ENCODE assay signal across 10 mouse cellular contexts in the genomic region with DNA sequence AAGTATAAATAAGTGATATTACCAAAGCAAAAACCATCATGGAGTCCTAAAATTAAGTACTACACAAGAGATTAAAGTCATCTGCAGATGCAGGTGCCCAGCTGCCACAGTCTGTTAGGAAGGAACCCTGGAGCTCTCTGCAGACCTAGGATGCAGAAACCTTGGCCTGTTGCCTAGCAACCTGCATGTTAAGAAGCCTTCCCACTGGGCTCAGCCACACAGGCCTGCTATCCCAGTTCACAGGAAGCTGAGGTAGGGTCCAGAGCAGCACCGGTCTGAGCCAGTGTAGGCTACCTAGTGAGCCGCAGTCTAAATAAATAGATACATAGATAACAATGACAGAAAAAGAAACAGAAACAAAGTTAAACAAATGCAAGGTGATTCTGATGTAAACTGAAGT. TPM values are rescaled to one million over a fixed set of nuclear protein-coding genes. Genes with fewer than 3 reads are reported as not detected.
DNase-seq lines count a peak whose midpoint lies in the region; ATAC-seq and TF ChIP-seq lines count a peak whose summit lies in the region.
"Had no signal": no experiment of that assay in that cellular context is flagged by ENCODE, and none has a peak within 500 bp of the region (broad histone marks: within the 10 kb centered on the region; RNA-seq: fewer than 3 reads in every experiment).

No protein-coding gene starts in this region.

- no peaks in the 10 kb centered on the region for H3K9me3 ChIP-seq in embryonic facial prominence, embryonic 10.5 days
- H3K9me3 ChIP-seq in hindbrain, postnatal 0 days (ENCODE audit: low read length) = no peaks in the 10 kb centered on the region
- H3K9me3 ChIP-seq in neural tube, embryonic 12.5 days = no peaks in the 10 kb centered on the region; the same call in 1 of the 2 replicates
- H3K9me3 ChIP-seq in heart, embryonic 12.5 days (replicated peaks) = peaks cover 7% of the 10 kb centered on the region
- H3K9me3 ChIP-seq in liver, postnatal 0 days (ENCODE audit: low read length) = peaks cover 4% of the 10 kb centered on the region; the same call in 1 of the 2 replicates
- H3K9me3 ChIP-seq: embryonic facial prominence, embryonic 13.5 days had no signal

- no peak overlapping the region for H3K4me3 ChIP-seq in embryonic facial prominence, embryonic 10.5 days
- H3K4me3 ChIP-seq in hindbrain, postnatal 0 days (ENCODE audit: low read length) = no peak overlapping the region
- H3K4me3 ChIP-seq in neural tube, embryonic 12.5 days = no peak overlapping the region
- no peak overlapping the region for H3K4me3 ChIP-seq in heart, embryonic 12.5 days
- no peak overlapping the region for H3K4me3 ChIP-seq in liver, postnatal 0 days (ENCODE audit: low read depth, low read length)
- H3K4me3 ChIP-seq: embryonic facial prominence, embryonic 13.5 days had no signal

- peak; percentile 88 for DNase-seq in R1 (ENCODE audit: low read depth, low spot score)
- peak; percentile 40 for DNase-seq in embryonic facial prominence, embryonic 10.5 days (ENCODE audit: low spot score)
- DNase-seq in hindbrain, postnatal 0 days (ENCODE audit: low spot score) = peak; percentile 85
- DNase-seq in lung, postnatal 10 days = no peak
- DNase-seq in urinary bladder, postnatal 25 days (ENCODE audit: low spot score) = no peak
- DNase-seq in liver, postnatal 0 days = no peak

- no peak overlapping the region for H3K4me2 ChIP-seq in hindbrain, postnatal 0 days (ENCODE audit: low read depth, low read length)
- no peak overlapping the region for H3K4me2 ChIP-seq in neural tube, embryonic 12.5 days (replicated peaks)
- H3K4me2 ChIP-seq in heart, embryonic 12.5 days = no peak overlapping the region
- H3K4me2 ChIP-seq in liver, postnatal 0 days (ENCODE audit: low read depth, low read length) = no peak overlapping the region
- H3K4me2 ChIP-seq: embryonic facial prominence, embryonic 13.5 days had no signal

- ATAC-seq in hindbrain, postnatal 0 days = peak; percentile 82
- peak; percentile 96 for ATAC-seq in neural tube, embryonic 12.5 days (ENCODE audit: low FRiP score, low read depth)
- ATAC-seq in heart, embryonic 12.5 days (ENCODE audit: insufficient number of reproducible peaks, low FRiP score) = no peak
- no peak for ATAC-seq in liver, postnatal 0 days

- peaks cover 6% of the 10 kb centered on the region for H3K36me3 ChIP-seq in embryonic facial prominence, embryonic 10.5 days (replicated peaks)
- H3K36me3 ChIP-seq in hindbrain, postnatal 0 days (ENCODE audit: insufficient read depth, low read length) = peaks cover 7% of the 10 kb centered on the region; the same call in 1 of the 2 replicates
- H3K36me3 ChIP-seq in neural tube, embryonic 12.5 days = no peaks in the 10 kb centered on the region
- no peaks in the 10 kb centered on the region; the same call in 1 of the 2 replicates for H3K36me3 ChIP-seq in heart, embryonic 12.5 days
- no peaks in the 10 kb centered on the region for H3K36me3 ChIP-seq in liver, postnatal 0 days (replicated peaks; ENCODE audit: insufficient read depth, low read length)

- H3K27ac ChIP-seq in embryonic facial prominence, embryonic 10.5 days (replicated peaks) = no peak overlapping the region
- peak overlapping the region; percentile 16; the same call in 1 of the 2 replicates for H3K27ac ChIP-seq in hindbrain, postnatal 0 days
- H3K27ac ChIP-seq in neural tube, embryonic 12.5 days = no peak overlapping the region
- H3K27ac ChIP-seq in heart, embryonic 12.5 days (ENCODE audit: poor library complexity, severe bottlenecking) = no peak overlapping the region
- no peak overlapping the region for H3K27ac ChIP-seq in liver, postnatal 0 days (ENCODE audit: low read depth)
- H3K27ac ChIP-seq: embryonic facial prominence, embryonic 13.5 days; liver, embryonic 14.5 days had no signal

- no peak for TF ChIP-seq EP300 in liver, postnatal 0 days (IDR thresholded peaks at IDR 0.05; ENCODE audit: low read depth)

- TF ChIP-seq CTCF in hindbrain, postnatal 0 days (IDR thresholded peaks at IDR 0.05; ENCODE audit: low read depth) = no peak
- TF ChIP-seq CTCF in liver, postnatal 0 days (IDR thresholded peaks at IDR 0.05; ENCODE audit: low read depth) = no peak

- no peaks in the 10 kb centered on the region for H3K27me3 ChIP-seq in embryonic facial prominence, embryonic 10.5 days (replicated peaks; ENCODE audit: low read depth, poor library complexity, severe bottlenecking)
- no peaks in the 10 kb centered on the region for H3K27me3 ChIP-seq in hindbrain, postnatal 0 days (ENCODE audit: insufficient read depth, low read length)
- H3K27me3 ChIP-seq in neural tube, embryonic 12.5 days (replicated peaks) = no peaks in the 10 kb centered on the region
- H3K27me3 ChIP-seq in heart, embryonic 12.5 days (replicated peaks) = no peaks in the 10 kb centered on the region
- H3K27me3 ChIP-seq in liver, postnatal 0 days (ENCODE audit: insufficient read depth, low read length) = no peaks in the 10 kb centered on the region
- H3K27me3 ChIP-seq: embryonic facial prominence, embryonic 13.5 days had no signal

- WGBS in embryonic facial prominence, embryonic 10.5 days = 34% methylated on average over 2 of the region's 2 CpGs
- WGBS in hindbrain, postnatal 0 days = 10% methylated on average over 2 of the region's 2 CpGs
- WGBS in neural tube, embryonic 12.5 days = 23% methylated on average over 2 of the region's 2 CpGs
- 42% methylated on average over 2 of the region's 2 CpGs for WGBS in heart, embryonic 12.5 days
- WGBS in liver, postnatal 0 days (ENCODE audit: insufficient replicate concordance) = 48% methylated on average over 2 of the region's 2 CpGs

- 0 out of 2 replicates have a peak overlapping the region, but pooled peaks have one; percentile 21 for H3K9ac ChIP-seq in hindbrain, postnatal 0 days (replicated peaks; ENCODE audit: low read length)
- no peak overlapping the region for H3K9ac ChIP-seq in neural tube, embryonic 12.5 days
- no peak overlapping the region for H3K9ac ChIP-seq in heart, embryonic 12.5 days
- no peak overlapping the region for H3K9ac ChIP-seq in liver, postnatal 0 days (replicated peaks)
- H3K9ac ChIP-seq: embryonic facial prominence, embryonic 13.5 days; liver, embryonic 14.5 days had no signal

- peaks cover 6% of the 10 kb centered on the region for H3K4me1 ChIP-seq in embryonic facial prominence, embryonic 10.5 days
- H3K4me1 ChIP-seq in hindbrain, postnatal 0 days (ENCODE audit: insufficient read depth, low read length) = peaks cover 8% of the 10 kb centered on the region
- H3K4me1 ChIP-seq in neural tube, embryonic 12.5 days = peaks cover 9% of the 10 kb centered on the region
- H3K4me1 ChIP-seq in heart, embryonic 12.5 days (replicated peaks) = no peaks in the 10 kb centered on the region
- no peaks in the 10 kb centered on the region; the same call in 1 of the 2 replicates for H3K4me1 ChIP-seq in liver, postnatal 0 days (ENCODE audit: insufficient read depth)

RNA-seq across cellular contexts. Expression of gene Cartpt, which starts 39.7 kb away (rescaled TPM):
- polyA plus RNA-seq in embryonic facial prominence, embryonic 10.5 days (2016; fragmentation: Nextera tagmentation; extraction: Ambion mirVana) = 2.6 and 3.6 TPM in 2 replicates
- 18.8 and 29.4 TPM in 2 replicates for total RNA-seq in hindbrain, postnatal 0 days (2014; rRNA removed)
- polyA plus RNA-seq in hindbrain, postnatal 0 days (2015; fragmentation: Nextera tagmentation; extraction: Ambion mirVana) = 43.3 and 45.8 TPM in 2 replicates
- polyA plus RNA-seq in neural tube, embryonic 12.5 days (2016; fragmentation: Nextera tagmentation; extraction: Ambion mirVana) = 31.3 and 33.4 TPM in 2 replicates
- polyA plus RNA-seq in heart, embryonic 12.5 days (2016; fragmentation: Nextera tagmentation; extraction: Ambion mirVana) = not detected in 2 replicates
- polyA plus RNA-seq in liver, postnatal 0 days (2015; fragmentation: Nextera tagmentation; extraction: Ambion mirVana) = not detected in 2 replicates
- polyA plus RNA-seq: liver, embryonic 14.5 days had no signal

Comparison
In these comparisons a context has a peak if more than half of its experiments do, and no peak if none do; other contexts are left out.
1. DNase-seq: peak in R1 (single experiment), embryonic facial prominence, embryonic 10.5 days (single experiment) and hindbrain, postnatal 0 days (single experiment); none in lung, postnatal 10 days (single experiment), urinary bladder, postnatal 25 days (single experiment) and liver, postnatal 0 days (single experiment).
2. ATAC-seq: peak in hindbrain, postnatal 0 days (single experiment) and neural tube, embryonic 12.5 days (single experiment); none in heart, embryonic 12.5 days (single experiment) and liver, postnatal 0 days (single experiment).